Mouse (Mus musculus) mature B cell (primary cell): Measurements from ENCODE around the gene Tcte2.

Experiments
- in situ Hi-C: fragments of 300-500 bp; cut with MboI; formaldehyde crosslinking; loops from 2 replicates; pipeline ENCODE4 v1.14.3; 2019

Tcte2 gene

DNA sequence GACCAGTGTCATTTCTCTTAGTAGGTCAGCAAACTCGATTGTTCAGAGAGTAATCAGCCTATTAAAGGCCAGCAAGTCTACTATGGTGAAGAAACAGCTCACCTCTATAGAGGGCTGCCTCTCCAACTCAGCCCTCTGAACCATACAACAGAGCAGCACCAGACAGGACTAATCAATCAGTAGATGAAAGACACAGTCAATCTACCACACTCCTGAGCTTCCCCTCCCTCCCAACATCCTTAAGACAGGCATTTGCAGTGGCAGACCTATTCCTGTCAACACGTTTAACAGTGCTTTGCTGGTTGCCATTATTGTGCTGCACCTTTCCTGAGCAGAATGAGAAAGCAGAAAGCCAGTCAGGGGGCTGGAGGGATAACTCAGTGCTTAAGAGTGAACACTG, 16.3 kb downstream of the Tcte2 start:
- in situ Hi-C loops, result no loop called here

DNA sequence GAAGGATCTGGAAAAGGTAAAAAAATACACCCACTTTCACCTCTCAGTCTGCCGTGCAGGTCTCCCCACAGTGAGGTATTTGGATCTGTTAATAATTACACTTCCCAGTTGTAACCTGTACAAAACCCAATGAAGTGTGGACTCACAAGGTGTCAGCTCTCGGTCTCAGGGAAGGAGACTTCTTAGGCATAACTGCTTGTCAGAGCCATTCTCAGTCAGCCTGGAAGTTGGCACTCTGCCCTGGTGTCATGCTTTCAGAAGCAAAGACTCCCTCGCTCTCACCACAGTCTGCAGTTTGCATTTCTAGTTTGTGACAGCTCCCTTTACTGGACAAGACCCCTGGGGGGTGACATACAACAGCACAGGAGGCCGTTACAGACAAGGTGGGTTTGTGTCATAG, 16.8 kb downstream of the Tcte2 start:
- in situ Hi-C loops, result no loop called here

DNA sequence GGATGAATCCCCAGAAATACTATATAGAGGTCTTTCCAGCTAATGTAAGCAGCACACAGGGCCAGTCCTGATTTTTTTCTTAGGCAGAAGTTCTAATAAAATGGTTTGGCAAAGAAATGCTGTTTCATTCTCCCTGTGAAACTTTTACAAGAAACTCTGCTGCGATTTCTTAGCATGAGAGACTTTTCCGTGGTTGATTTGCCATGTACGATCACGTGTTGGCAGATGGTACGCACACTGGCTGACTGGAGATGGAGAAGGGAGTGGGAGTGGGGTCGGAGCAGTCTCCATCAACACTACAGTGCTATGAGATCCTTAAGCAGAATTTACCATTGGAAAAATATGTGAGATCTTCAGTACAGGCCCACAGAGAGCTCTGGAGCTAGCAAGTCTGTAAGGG, 17.4 kb downstream of the Tcte2 start:
- in situ Hi-C loops, result no loop called here

DNA sequence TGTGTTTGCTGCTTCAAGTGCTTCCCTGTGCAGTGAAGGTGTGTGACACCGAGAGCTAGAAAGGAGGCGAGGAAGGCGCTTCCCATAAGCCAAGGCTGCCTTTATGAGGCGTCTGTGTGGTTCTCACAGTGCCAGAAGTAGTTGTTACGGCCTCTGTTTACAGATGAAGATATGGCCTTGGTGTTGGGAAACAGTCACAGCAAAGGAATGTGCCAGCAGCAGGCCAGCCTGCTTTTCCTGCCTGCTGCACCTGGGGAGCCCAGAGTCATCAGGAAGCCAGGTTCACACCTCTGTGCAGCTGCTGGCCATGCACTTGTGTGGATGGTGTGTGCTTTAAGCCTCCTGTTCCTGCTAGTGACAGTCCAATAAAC, 17.9 kb downstream of the Tcte2 start:
- in situ Hi-C loops, result no loop called here

DNA sequence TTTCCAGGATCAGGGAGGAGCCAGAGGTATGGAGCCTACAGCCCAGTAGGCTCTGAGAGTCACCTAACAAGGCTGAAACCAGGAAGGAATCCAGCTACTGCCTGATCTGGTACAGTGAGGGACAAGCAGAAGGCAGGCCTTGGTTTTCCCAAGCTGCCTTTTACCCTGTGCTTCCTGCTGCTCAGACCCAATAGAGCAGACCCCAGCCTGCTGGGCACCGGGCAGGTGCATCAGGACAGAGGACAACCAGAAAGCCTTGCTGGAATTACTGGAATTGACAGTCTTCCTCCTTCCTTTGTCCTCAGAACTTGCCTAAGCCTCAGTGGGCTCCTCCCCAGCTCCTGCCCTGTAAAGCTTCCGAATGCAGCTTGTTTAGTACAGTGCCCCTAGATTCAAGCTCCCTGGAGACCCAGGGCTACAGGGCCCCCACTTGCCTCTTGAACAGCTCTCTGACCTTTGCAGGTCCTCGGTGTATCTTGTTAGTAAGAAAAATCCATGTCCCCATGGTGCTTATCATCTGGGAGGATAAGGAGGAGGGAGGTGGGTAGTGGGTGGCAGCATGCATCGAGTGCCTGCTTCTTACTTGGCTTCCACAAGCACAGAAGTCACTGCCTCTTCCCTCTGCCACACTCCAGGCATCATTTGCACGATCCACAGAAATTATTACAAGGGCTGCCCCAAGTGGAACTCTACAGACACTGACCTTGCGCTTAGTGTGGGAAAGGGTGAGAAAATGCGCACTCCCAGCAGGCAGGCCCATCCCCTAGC, 18.5 kb downstream of the Tcte2 start:
- in situ Hi-C loops, result no loop called here

DNA sequence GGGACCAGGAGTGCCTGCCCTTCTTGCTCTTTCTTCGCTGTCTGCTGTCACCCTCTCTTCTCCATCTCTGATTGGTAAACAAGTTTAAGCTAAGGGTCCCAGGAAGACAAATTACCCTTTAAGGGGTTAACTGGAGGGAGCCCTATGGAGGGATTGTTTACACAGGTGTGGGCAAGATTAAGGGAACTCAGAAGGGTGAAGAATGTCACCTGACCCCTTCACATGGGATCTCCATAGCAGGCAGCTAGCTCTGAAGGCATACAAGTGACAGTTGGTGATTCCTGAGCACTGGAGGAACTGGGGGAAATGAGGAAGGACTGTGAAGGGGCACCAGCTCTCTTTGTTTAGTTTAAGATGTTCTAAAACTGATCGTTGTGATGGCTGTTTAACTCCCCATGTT, 19.3 kb downstream of the Tcte2 start:
- in situ Hi-C loops, result no loop called here

DNA sequence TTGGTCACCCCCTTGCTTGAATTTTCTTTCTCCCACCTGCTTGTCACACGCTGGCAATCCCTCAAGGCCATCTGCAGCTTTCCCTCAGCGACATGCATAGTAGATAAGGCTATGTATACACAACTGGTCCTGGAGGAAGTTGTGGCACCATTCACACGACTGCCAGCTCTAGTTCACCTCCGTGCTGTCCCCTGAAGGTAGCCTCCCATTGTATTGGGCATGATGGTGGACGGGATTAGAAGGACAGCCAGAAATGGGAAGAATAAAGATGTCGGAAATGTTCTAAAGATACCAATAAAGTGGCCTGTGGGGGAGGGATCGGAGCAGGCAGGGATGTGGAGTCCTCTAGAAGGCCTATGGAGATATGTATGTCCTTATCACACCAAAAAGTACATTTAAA, 20.0 kb downstream of the Tcte2 start:
- in situ Hi-C loops, result no loop called here

DNA sequence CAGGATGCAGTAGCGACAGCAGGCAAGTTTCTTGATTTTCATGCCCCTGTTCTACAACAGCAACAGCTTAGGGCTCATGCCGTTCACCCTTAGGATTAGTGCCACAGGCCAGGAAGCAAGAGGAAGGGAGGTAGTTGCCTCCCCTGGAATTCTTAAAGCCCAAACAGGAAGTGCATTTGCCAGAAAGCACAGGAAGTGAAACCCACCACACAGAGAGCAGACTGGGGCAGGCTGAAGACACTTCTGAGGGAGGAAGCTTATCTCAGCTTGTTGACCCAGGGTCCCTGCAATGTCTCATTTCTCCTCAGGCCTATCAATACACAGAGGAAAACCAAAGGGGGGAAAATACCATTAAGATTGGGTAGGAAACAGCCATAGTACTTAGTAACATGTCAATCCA, 20.8 kb downstream of the Tcte2 start:
- in situ Hi-C loops, result no loop called here

DNA sequence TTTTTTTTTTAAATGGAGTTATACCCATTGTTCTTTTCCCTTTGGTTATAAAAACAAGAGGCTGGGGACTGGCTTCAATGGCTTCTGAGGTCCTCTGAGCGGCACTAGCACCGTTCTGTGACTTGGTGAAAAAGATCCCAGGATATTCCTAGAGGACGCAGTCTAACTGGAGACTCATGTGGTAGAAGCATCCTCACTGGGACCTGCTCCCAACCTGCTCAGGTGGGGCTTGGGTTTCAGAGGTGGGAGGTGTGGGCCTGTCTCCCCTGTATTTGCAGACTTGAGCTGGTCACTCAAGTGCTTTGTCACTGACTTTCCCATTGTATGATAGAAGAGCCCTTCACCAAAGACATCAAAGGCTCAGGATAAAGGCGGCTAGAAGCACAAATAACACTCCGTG, 21.6 kb downstream of the Tcte2 start:
- in situ Hi-C loops, result no loop called here

DNA sequence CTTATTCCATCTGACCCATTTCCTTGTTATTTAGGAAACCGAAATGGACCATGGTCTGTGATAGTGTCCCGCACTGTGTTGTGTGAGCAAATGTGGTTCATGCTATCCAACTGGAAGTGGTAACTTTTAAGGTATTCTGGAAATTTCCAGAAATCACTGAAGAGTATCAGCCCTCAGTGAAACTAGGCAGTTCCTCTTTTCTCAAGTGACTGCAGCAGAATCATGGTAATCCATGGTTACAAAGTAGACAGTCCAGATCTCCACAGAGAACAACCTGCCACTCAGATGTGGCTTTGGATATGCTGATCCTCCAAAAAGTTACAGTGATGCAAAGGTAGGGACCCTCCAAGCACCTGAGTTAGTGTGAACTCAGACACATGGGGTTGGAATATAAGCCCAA, 22.7 kb downstream of the Tcte2 start:
- in situ Hi-C loops, result no loop called here

DNA sequence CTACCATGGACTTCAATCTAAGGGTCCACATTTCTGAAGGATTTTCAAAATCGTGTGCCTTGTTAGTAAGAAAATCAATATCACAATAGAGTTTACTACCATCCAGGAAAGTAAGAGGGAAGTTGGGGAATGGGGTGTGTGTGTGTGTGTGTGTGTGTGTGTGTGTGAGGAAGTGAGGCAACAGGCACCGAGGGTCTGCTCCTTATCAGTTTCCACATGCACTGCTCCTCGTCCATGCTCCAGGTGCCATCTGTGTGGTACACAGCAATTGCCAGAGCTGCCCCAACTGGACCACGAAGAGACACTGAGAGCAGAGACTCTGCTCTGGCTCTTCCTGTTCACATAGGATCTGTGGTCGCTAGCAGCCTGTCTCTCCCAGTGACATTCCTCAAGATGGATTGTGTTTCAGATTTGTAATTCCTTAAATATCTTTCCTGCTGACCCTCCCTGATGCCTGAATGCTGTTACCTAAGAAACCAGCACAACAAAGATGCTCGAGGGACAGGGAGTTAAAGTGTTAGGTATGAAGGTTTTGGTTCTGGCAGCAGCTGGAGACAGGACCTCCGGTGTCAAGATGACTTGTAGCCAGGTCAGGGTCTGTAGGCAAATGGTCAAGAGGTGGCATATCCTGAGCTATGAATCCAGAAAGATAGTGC, 23.4 kb downstream of the Tcte2 start:
- in situ Hi-C loops, result no loop called here

DNA sequence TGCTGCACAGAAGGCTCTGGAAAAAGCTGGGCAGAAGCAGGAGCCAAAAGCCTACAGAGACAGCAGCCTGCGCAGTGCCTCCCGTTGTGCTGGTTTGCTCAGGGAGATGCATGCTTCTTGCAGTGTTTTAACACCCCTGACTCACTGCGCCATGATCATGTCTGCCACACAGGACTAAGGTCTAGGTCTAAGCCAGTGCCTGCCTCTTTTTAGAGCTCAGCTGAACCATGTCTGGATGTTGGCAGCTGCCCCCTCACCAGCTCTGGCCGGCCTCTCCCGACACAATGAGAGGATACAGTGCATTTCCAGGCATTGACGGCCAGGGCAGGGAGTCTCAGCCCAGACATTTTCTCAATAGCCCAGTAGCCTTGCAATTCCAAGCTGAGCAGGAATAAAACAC, 24.3 kb downstream of the Tcte2 start:
- in situ Hi-C loops, result no loop called here

DNA sequence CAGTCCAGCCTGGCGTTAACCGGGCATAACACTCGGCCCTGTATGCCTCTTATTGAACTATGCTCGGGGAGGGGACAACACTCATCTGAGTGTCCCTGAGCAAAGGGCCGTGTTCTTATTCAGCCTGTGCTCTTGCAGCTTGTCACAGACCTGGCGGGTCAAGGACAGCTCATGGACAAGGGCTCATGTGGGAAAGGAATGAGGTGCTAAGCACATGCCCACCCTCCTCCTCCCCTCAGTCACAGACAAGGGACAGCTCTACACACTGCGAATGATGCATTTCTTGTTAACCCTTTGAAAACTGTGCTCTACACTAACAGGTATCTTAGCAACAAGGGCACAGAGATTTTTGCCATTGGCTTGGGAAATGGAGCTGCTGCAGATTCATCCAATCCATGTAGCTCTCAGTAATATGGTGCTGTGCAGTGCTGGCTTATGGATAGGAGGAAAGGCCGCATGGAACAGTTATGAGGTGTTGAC, 25.8 kb downstream of the Tcte2 start:
- in situ Hi-C loops, result no loop called here

DNA sequence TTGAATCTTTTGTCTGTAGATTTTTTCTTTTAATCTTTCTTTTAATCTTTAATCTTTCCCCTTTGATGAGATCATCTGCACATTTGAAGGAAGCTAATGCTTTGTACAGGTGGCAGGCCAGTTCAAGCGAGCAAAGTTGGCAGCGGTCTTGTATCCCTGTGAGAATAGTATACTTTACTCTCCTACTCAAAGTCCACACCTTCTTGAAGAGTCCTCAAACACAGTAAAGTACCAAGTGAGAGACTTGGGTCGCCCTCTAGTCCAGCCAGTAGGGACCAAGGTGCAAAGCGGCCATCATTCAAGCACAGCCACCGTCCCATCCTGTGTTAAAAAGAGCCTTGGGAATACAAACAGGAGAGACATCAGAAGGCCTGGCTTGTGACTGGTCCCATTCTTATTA, 26.6 kb downstream of the Tcte2 start:
- in situ Hi-C loops, result no loop called here

DNA sequence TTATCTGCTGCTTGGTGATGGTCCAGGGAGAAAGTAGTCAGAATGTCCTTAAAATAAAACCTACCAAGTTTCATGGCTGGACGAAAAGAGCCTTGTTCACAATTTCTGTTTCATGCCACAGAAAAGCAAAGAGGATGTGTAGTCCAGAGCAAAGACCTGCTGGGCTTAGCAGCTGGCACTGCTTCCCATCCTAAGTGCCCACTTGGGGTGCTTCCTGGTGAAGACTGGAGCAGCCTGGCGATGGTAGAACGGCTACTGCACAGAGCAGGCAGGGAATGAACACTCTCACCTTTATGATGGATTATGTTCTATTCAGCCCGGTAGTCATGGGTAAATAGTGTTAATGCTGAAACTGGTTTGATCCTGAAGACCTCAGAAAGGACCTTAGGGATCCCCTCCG, 27.7 kb downstream of the Tcte2 start:
- in situ Hi-C loops, result no loop called here

DNA sequence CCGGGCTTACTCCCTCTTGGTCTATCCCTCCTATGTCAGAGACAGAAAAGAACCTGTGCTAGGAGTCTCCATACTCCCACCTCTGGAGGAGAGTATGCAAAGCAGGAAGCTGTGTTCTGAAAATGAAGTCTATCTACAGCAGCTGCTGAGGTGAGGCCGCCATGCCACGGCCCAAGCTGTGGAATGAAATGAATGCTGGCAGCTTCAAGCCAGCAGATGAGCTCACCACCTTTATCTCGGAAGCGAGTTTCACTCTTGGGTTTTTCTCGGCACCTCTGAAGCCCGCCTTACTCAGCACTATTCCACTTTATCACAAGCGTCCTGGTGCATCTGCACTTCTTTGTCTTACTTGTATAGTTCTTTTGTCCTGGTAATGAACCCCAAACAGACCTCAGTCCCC, 28.9 kb downstream of the Tcte2 start:
- in situ Hi-C loops, result no loop called here

DNA sequence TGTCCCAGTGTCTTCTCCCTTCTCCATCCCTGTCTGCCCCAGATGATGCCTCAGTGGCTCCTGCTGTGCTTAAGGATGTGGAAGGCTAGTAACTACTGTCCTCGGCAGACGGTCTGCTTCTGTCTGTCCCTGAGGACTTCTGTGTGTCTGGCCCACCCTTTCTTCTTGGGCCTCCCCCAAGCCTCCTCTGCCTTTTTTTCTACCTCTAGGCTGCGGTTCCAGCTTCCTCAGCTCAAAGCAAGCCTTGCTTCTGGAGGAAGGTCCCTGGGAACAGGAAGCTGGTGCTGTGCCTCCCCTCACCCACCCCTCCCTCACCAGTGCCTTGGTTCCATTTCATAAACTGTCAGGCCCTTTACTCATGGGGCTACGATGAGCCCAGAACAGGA, 29.9 kb downstream of the Tcte2 start:
- in situ Hi-C loops, result no loop called here

DNA sequence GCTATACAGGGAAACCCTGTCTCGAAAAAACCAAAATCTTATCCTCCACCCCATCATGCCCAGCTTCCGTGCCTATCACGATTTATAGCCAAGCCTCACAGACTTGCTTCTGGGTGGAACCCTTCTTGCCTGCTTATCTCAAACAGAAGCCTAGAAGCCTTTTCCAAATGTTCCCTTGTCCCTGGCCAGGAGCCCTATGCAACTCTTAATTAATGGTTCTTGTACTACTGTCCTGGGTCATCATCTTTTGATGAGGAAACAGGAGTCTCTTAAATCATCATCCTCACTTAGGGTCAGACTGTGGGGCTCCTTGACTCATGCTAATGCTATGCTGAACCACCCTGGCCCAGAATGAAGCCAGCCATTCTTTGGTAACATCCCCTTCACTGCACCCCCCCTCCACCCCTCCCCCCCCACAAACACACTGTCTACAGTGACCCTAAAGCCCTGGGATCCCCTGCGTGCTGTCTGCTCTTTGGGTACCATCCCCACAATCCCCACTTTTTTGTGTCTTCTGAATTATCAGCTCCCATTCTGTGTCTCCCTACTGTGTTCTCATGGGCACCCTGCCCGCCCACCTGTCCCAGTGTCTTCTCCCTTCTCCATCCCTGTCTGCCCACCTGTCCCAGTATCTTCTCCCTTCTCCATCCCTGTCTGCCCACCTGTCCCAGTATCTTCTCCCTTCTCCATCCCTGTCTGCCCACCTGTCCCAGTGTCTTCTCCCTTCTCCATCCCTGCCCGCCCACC, 30.5 kb downstream of the Tcte2 start:
- in situ Hi-C loops, result no loop called here

DNA sequence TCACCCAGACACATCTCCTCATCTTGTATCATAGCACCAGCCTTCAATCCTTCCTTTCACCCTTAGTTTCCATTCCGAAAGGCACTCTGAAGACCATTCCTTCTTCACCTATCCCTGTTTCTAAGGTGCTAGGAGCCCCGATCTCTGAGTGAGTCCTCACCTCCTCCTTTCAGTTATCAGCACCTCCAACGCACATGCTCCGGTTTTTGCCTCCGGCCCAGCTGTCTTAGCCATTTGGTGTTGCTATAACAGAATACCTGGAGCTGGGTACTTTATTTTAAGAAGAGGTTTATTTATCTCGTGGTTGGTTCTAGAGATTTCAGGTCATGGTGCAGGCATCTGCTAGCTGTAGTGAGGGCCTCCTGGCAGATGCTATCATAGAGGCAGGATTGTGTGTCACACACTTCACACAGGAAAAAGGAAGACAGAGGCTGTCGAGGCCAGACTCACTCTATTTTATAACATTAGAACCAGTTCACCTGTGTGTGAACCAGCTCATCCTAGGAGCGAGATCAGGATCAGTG, 34.7 kb downstream of the Tcte2 start:
- in situ Hi-C loops, result no loop called here

DNA sequence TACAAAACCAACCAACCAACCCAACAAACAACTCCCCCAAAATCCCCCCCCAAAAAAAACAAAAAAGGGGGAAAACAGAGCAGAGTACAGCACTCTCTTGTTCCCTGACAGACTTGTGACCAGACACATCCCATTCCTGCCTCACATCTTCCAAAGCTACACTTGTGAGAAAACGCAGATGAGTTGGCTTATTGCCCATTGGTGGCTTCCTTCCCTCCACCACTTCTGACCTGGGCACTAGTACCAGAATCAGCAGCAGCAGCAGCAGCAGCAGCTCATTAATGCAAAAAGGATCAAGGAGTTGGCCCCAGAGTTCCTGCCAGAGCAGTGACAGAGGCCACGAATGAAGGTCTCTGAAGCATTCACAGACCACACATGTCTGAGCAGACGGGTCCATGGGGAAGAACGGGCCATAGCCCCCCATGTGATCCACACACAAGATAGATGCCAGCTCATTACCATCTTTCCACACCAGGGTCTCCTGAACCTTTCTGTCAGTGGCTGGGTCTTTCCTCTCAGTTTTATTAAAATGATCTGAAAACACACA, 36.5 kb downstream of the Tcte2 start:
- in situ Hi-C loops, result no loop called here

DNA sequence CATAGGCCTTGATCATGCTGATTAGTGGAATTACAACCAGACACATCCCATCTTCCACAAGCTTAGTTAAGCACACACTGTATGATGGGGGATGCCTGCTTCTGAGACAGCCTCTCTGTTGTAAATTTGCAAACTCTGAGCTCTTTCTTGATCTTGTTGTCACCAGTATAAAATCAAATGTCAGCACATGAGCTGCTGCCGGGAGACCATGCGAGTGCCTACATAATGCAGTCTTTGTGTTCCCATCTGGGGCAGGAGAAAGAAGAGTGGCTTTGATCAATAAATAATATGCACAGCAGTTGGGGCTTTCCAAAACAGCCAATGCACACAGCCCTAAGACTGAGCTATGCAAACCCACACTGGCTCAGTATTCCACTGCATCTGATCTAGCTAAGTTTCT, 39.2 kb downstream of the Tcte2 start:
- in situ Hi-C loops, result no loop called here

DNA sequence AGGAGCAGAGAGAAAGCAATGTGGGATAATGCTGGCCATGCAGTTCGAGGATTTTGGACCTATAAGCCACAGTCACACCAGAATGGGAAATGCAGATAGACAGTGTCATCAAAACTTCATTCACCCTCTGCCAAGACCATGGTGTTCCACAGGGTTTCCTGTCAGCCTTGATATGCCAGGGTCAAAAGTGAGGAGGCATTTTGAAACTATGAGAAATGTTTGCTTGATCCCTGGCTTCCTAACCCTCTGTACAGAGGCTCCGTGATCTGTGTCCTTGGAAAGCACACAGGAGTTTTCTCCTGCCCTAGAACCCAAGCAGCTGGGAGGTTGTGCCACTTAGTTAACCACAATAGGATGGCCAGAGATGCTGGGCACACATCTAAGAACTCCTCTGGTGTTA, 40.3 kb downstream of the Tcte2 start:
- in situ Hi-C loops, result no loop called here

DNA sequence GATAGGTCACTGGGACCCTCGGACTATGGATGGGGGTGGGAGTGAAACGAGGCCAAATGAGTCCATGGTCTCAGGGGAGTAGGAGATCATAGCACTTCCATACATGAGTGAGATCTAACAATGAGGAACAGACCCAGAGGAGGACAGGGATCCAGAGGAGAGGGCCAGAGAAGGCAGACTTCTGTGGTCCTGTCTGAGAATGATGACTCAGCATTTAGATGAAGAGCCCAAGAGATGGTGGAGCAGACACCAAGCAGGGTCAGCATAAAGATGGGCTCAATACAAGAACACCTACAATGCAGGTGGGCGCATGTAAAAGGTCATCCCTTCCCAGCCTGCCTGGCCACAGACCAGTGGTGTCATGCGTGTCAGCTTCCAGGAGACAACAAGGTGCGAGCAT, 41.4 kb downstream of the Tcte2 start:
- in situ Hi-C loops, result no loop called here
